Mouse (Mus musculus) forebrain, embryonic 13.5 days (tissue): ENCODE measurements around the gene Tenm4. TPM values are rescaled to one million over a fixed set of nuclear protein-coding genes. Genes with fewer than 3 reads are reported as not detected.

Experiments
- ATAC-seq: fragments of 200-750 bp; cut with Nextera tagmentation; 2 replicates; pipeline ENCODE4 v1.8.0; 2017
- H3K27ac ChIP-seq: fragments of 300-500 bp; sonication (generic); 2 replicates; pipeline ENCODE4 v1.5.1; 2015; ENCODE audit warnings: inconsistent platforms, mild to moderate bottlenecking, moderate library complexity
- H3K27me3 ChIP-seq: fragments of 300-500 bp; sonication (generic); 2 replicates; pipeline ENCODE4 v1.6.1; 2015; ENCODE audit warnings: mild to moderate bottlenecking, inconsistent platforms
- H3K36me3 ChIP-seq: fragments of 300-500 bp; sonication (generic); 2 replicates; pipeline ENCODE4 v1.6.1; 2015; ENCODE audit warnings: mild to moderate bottlenecking, inconsistent platforms; ENCODE audit not compliant: poor library complexity, severe bottlenecking
- H3K4me1 ChIP-seq: fragments of 300-500 bp; sonication (generic); 2 replicates; pipeline ENCODE4 v1.6.1; 2015; ENCODE audit warnings: inconsistent platforms
- H3K4me2 ChIP-seq: fragments of 300-500 bp; sonication (generic); 2 replicates; pipeline ENCODE4 v1.6.1; 2015; ENCODE audit warnings: inconsistent platforms, mild to moderate bottlenecking, moderate library complexity
- H3K4me3 ChIP-seq: fragments of 300-500 bp; sonication (generic); 2 replicates; pipeline ENCODE4 v1.5.1; 2015; ENCODE audit warnings: mild to moderate bottlenecking, inconsistent platforms
- H3K9ac ChIP-seq: fragments of 300-500 bp; sonication (generic); 2 replicates; pipeline ENCODE4 v1.6.1; 2015; ENCODE audit warnings: mild to moderate bottlenecking, inconsistent platforms
- H3K9me3 ChIP-seq: fragments of 300-500 bp; sonication (generic); replicated peaks from 2 replicates; pipeline ENCODE4 v1.6.1; 2016; ENCODE audit warnings: inconsistent platforms
- WGBS: fragments of 180-500 bp; shearing (Covaris S2); methylation state at CpG from one replicate; pipeline ENCODE4 v1.1.7; 2015; 5-methylcytosine and 5-hydroxymethylcytosine counted together
- polyA plus RNA-seq: library from polyadenylated mRNA; unstranded; fragments of >200 nt; fragmentation: Nextera tagmentation; extraction: Ambion mirVana; gene quantifications from 2 replicates; pipeline ENCODE4 v1.2.1, GENCODE M21; 2015

The Tenm4 gene
- polyA plus RNA-seq, 1 experiment from 2014 or later, result 73.6 TPM

DNA sequence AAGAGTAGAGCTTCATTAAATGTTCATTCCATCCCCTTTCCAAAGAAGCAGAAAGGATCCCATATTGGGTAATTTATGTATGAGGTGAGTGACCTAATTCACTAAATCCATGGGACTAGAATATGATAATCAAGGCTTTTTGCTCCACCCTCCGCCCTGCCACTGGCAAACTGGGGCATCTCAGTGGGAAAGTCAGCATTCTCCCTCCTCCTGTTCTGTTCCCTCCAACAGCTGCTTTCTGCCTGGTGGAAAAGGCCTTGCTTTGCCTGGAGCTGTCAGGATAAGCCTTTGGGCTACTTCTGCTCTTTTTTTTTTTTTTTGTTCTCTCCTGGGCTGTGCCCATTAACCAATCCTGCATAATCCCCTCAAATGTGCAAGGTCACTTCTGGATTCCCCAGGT lies 51.5 kb downstream of the Tenm4 start:
- Histone ChIP-seq H3K9me3 (no peaks in the 10 kb centered on the region), H3K4me3 (no peak overlapping the region), H3K36me3 (no peaks in the 10 kb centered on the region), H3K4me1 (peaks cover 26% of the 10 kb centered on the region), H3K4me2 (no peak overlapping the region), H3K27ac (no peak overlapping the region), H3K9ac (no peak overlapping the region), H3K27me3 (no peaks in the 10 kb centered on the region)
- WGBS, result 89% methylated on average over 1 of the region's 1 CpGs
- ATAC-seq, result no peak

DNA sequence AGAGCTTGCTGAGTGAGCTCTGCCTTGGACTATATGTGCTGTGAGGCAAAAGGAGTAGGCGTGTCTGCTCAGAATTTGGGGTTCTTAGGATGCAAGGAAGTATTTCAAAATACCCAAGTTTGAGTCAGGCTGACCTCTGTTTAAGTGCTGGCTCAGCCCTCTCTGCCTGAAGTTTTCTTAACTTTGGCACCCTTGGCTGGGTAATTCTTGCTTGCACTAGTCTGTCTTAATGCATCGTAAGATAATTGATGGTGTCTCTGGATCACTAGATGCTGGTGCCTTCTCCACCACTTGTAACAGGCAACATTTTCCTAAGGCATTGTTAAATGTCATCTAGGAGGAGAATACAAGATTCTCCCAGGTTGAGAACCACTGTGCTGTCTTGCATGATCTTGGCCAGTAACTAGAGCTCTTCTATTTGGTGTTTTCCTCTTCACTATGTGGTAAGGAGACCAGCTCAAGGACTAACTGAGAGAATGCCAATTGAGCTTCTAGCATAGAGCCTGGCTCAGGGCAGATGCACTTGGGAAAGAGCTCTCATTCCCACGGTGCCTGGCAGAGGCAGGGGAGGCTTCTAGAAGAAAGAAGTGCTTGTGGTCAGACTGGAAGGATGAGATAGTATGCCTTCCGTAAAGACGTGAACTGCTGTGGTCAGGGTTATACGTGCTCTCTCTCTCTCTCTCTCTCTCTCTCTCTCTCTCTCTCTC lies 57.7 kb downstream of the Tenm4 start:
- Histone ChIP-seq H3K27ac (no peak overlapping the region), H3K27me3 (no peaks in the 10 kb centered on the region), H3K4me3 (no peak overlapping the region), H3K36me3 (no peaks in the 10 kb centered on the region), H3K9me3 (no peaks in the 10 kb centered on the region), H3K9ac (no peak overlapping the region), H3K4me2 (no peak overlapping the region), H3K4me1 (peaks cover 29% of the 10 kb centered on the region)
- WGBS, result 91% methylated on average over 6 of the region's 6 CpGs
- ATAC-seq, result no peak

DNA sequence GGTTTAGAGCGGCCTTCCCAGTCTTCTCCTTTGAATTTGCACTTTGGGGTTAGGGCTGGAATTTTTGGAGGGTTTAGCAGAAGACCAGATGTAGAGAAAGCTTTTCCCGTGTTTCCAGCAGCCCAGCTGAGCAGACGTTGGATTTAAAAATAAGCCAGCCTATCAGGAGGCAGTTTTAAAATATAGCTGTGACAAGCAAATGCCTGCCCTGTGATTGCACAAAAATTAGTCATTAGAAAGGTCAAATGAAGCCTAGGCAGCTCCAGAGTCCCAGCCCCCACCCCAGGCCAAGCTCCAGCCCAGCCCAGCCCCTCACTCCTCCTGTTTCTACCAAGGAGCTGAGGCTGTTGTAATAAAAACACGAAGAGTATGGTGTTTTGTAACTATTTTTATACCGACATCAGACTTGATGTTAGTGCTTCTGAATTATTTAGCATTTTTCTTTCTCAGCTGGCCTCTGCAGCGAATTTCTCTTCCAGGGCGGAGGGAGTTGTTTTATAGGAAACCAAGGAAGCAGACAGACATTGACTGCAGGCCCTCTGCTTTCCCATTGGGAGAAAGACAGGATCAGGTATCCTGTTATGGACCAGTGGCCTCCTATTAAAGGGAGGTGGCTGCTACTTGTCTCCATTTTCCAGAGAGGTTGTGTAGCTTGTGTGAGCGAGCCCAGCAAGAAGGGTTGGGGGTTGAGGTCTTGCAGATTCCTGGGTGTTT lies 59.1 kb downstream of the Tenm4 start:
- no peaks in the 10 kb centered on the region for H3K9me3 ChIP-seq
- no peak overlapping the region for H3K27ac ChIP-seq
- H3K9ac ChIP-seq, result no peak overlapping the region
- no peaks in the 10 kb centered on the region for H3K36me3 ChIP-seq
- no peak overlapping the region for H3K4me3 ChIP-seq
- WGBS, result 75% methylated on average over 8 of the region's 8 CpGs
- H3K27me3 ChIP-seq, result no peaks in the 10 kb centered on the region
- ATAC-seq, result no peak
- H3K4me1 ChIP-seq, result peaks cover 29% of the 10 kb centered on the region
- no peak overlapping the region for H3K4me2 ChIP-seq

DNA sequence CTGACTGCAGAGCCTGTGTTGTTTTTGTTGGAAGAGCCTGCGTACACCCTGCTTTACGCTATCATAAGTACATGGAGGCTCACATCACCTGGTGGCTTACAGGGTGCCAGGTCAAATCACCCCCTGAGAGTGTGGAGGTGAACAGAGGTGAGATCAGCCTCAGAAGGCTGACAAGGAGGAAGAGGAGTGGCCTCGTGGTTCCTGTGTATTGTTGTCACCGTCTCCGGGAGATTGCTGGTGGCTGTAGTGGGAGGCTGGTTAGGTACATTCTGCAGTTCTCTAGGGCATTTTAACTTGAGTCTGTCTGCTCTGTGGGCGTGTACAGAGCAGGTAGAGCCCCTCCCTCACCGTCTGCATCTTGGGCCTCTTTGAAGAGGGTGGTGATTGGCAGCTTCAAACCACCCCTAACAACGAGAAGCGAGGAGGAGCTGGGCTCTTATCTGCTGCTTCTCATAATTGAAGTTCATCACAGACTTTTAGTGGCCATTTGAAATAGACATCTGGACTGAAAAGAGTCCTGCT lies 59.7 kb downstream of the Tenm4 start:
- Histone ChIP-seq H3K9ac (no peak overlapping the region), H3K27ac (no peak overlapping the region)
- WGBS, result 48% methylated on average over 9 of the region's 9 CpGs

DNA sequence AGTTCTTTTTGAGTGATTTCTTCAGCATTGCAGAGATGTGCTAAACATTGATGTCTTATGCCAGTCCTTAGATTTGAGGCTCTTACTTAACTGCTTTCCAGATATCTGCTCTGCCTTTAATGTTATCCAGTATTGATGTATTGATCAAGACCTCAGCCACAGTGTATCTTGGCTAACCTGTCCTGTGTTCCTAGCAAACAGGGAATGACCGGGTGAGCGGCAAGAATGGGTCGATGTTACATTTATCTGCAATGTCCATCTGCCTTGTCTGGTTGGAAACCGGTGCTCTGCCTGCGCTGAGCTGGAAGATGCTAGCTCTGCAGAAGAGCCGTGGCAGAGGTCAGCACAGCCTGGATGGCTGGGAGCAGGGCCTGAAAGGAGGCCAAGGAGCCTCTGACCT lies 64.8 kb downstream of the Tenm4 start:
- Histone ChIP-seq H3K27me3 (no peaks in the 10 kb centered on the region), H3K9me3 (no peaks in the 10 kb centered on the region), H3K27ac (no peak overlapping the region), H3K4me1 (peaks cover 5% of the 10 kb centered on the region), H3K9ac (no peak overlapping the region), H3K4me2 (no peak overlapping the region), H3K4me3 (no peak overlapping the region), H3K36me3 (0 out of 2 replicates have a peak, but pooled peaks cover 10% of the 10 kb centered on the region)
- ATAC-seq, result no peak
- WGBS, result 91% methylated on average over 6 of the region's 6 CpGs

More for the DNA sequence above, 59.7 kb downstream of the Tenm4 start:
- ATAC-seq, result peak; percentile 23; the same call in 1 of the 2 replicates
- Histone ChIP-seq H3K4me2 (no peak overlapping the region), H3K9me3 (no peaks in the 10 kb centered on the region), H3K27me3 (no peaks in the 10 kb centered on the region), H3K4me1 (peaks cover 29% of the 10 kb centered on the region), H3K36me3 (0 out of 2 replicates have a peak, but pooled peaks cover 4% of the 10 kb centered on the region), H3K4me3 (no peak overlapping the region)

DNA sequence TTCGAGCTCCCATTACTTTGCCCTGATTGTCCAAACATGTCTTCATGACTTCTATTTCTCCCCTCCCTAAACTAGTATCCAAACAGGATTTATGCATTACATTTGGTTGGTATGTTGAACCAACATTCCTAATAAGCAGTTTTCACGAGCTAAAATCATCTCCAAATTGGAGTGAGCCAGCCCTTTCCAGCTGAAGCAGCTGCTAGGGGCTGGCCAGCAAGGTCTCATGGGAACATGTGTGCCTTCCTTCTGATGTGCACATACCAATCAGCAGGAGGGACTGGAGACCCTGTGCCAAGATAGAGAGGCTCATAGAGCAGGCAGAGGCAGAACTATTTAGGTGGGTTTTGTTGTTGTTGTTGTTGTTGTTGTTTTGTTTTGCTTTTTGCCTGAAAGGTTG lies 69.6 kb downstream of the Tenm4 start:
- ATAC-seq, result peak; percentile 49; the same call in 1 of the 2 replicates
- H3K4me1 ChIP-seq, result peaks cover 16% of the 10 kb centered on the region
- peaks cover 7% of the 10 kb centered on the region; the same call in 1 of the 2 replicates for H3K36me3 ChIP-seq
- no peaks in the 10 kb centered on the region for H3K27me3 ChIP-seq
- H3K9me3 ChIP-seq, result no peaks in the 10 kb centered on the region
- 66% methylated on average over 2 of the region's 2 CpGs for whole genome bisulfite sequencing
- no peak overlapping the region for H3K4me3 ChIP-seq
- H3K4me2 ChIP-seq, result no peak overlapping the region
- H3K27ac ChIP-seq, result 0 out of 2 replicates have a peak overlapping the region, but pooled peaks have one; percentile 11
- H3K9ac ChIP-seq, result no peak overlapping the region

DNA sequence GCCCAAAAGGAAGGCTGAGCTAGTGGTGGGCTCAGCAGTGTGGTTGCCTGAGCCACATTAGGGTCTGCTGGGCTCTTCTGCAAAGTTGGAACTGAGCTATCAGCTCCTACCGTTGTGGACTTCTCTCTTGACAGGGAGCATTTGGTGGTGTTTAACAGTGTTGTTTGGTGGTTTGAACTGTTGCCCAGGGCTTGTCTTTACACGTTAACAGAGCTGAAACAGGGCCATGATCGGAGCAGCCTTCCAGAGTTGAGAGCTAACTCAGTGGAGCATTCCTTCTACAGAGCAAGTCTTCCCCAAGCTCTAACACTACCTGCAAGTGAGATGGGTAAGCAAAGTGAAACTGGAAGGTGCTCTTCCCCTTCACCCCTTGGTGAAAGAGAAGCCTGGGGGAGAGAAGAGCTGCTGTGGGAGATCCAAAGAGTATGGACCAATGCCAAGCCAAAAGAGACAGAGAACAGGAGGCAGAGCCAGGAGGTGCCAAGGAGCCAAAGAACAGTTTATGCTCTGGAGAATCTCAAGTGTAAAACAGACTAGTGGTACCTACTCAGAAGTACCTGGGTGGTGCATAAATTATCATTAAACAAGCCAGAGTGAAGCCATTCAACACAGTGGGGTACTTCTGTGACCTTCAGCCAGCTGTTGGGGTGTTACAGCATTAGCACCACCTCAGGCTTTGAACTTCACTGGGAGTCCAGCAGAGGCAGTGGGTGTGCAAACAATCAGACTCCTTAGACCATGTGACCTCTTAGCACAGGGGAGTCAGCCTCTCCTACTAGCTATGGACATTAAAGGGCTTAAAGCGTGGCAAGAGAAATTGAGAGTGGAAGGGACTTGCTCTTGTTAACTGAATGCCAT lies 71.5 kb downstream of the Tenm4 start:
- 73% methylated on average over 4 of the region's 4 CpGs for WGBS
- Histone ChIP-seq H3K4me3 (no peak overlapping the region), H3K36me3 (no peaks in the 10 kb centered on the region; the same call in 1 of the 2 replicates), H3K9ac (no peak overlapping the region), H3K4me2 (no peak overlapping the region), H3K27ac (peak overlapping the region; percentile 31; the same call in 1 of the 2 replicates), H3K4me1 (peaks cover 16% of the 10 kb centered on the region), H3K9me3 (no peaks in the 10 kb centered on the region), H3K27me3 (no peaks in the 10 kb centered on the region)
- 0 out of 2 replicates have a peak, but pooled peaks have one; percentile 28 for ATAC-seq

DNA sequence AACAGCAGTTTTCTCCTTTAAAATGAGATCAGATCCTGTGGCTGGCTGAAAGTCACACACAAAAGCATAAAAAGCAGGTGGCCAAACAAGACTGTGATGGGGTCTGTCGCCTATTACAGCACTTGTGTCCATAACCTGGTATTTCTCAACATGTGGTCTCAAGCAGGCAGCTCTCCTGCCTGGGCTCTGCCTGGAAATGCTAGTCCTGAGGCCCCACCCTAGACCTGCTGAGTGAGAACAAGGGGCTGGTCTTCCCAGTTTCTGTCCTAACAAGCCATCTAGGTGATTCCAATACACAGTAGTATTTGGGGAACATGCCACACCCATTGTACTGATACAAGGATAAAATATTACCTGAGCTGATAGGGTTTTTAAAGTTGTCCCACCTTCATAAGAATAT lies 73.8 kb downstream of the Tenm4 start:
- Histone ChIP-seq H3K4me2 (no peak overlapping the region), H3K27me3 (no peaks in the 10 kb centered on the region), H3K9ac (no peak overlapping the region), H3K4me1 (peaks cover 16% of the 10 kb centered on the region), H3K27ac (no peak overlapping the region), H3K36me3 (peaks cover 10% of the 10 kb centered on the region), H3K9me3 (peaks cover 4% of the 10 kb centered on the region; the same call in 1 of the 2 replicates), H3K4me3 (no peak overlapping the region)
- no peak for ATAC-seq
- WGBS, result 81% methylated on average over 1 of the region's 1 CpGs

DNA sequence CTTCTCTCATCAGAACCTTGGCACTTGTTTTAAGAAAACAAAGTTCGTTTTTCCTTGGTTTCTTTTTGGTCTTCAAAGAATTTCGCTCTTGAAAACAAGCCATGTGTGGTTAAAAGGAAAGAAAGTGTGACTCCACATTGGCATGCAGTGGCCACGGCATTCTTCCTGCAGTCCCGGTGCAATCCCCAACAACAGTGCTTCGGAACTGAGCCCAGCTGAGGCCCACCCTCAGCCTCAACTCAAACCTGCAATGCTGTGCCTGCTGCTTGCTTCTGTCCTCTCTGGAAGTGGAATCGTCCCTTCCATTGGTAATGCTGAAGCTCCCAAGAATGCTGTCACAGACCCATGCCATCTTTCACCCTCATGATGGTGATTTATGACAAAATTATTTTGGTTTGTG lies 88.6 kb downstream of the Tenm4 start:
- Histone ChIP-seq H3K36me3 (no peaks in the 10 kb centered on the region), H3K4me3 (no peak overlapping the region), H3K27me3 (no peaks in the 10 kb centered on the region), H3K9ac (no peak overlapping the region), H3K4me2 (no peak overlapping the region), H3K27ac (no peak overlapping the region), H3K9me3 (no peaks in the 10 kb centered on the region), H3K4me1 (no peaks in the 10 kb centered on the region)
- no peak for ATAC-seq
- WGBS, result 84% methylated on average over 6 of the region's 6 CpGs

DNA sequence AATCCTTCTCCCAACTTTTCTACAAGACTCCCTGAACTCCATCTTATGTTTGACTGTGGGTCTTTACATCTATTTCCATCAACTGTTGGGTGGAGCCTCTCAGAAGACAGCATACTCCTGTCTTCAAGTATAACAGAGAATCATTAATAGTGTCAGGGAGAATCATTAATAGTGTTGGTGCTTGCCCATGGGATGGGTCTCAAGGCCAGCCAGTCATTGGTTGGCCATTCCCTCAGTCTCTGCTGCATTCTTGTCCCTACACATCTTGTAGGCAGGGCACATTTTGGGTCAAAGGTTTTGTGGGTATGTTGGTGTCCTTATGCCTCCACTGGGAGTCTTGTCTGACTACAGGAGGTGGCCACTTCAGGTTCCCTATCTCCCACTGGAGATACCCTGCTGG lies 91.1 kb downstream of the Tenm4 start:
- ATAC-seq, result no peak
- Histone ChIP-seq H3K27ac (no peak overlapping the region), H3K4me1 (peaks cover 12% of the 10 kb centered on the region), H3K4me3 (no peak overlapping the region), H3K9me3 (no peaks in the 10 kb centered on the region), H3K9ac (no peak overlapping the region), H3K36me3 (no peaks in the 10 kb centered on the region), H3K27me3 (no peaks in the 10 kb centered on the region), H3K4me2 (no peak overlapping the region)

DNA sequence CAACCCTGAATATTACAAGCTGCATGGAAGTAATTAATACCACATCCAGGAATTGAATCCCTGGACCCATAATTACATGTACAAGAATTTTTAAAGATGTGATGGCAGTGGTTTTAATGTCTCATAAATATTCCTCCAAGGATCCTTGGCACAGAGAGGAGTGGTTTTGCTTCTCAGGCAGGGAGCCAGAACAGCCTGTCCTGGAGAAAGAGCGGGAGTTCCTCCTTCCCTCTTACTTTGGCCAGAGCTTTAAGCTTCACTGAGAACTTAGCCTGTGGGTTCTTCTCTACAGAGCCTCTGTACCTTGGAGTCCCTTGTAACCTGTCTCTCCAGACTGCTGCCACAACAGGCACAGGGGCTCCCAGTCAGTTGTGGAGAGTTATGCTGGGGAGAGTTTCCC lies 94.9 kb downstream of the Tenm4 start:
- H3K27ac ChIP-seq, result 0 out of 2 replicates have a peak overlapping the region, but pooled peaks have one; percentile 1
- no peak overlapping the region for H3K9ac ChIP-seq
- H3K4me2 ChIP-seq, result no peak overlapping the region
- peaks cover 35% of the 10 kb centered on the region for H3K4me1 ChIP-seq
- H3K4me3 ChIP-seq, result no peak overlapping the region
- no peaks in the 10 kb centered on the region for H3K36me3 ChIP-seq
- H3K27me3 ChIP-seq, result no peaks in the 10 kb centered on the region
- 64% methylated on average over 1 of the region's 1 CpGs for WGBS
- no peak for ATAC-seq
- no peaks in the 10 kb centered on the region for H3K9me3 ChIP-seq
